Mouse (Mus musculus) C2C12 (cell line): Measurements from ENCODE around the gene Snrpa1. TPM values are rescaled to one million over a fixed set of nuclear protein-coding genes. Genes with fewer than 3 reads are reported as not detected.

ENCODE experiments used
- H3K27me3 ChIP-seq: one replicate; pipeline ENCODE4 v1.6.1; 2011; ENCODE audit not compliant: control insufficient read depth, insufficient read depth, insufficient read length
- H3K36me3 ChIP-seq: one replicate; pipeline ENCODE4 v1.6.1; 2011; ENCODE audit not compliant: control insufficient read depth, insufficient read depth
- H3K4me3 ChIP-seq: one replicate; pipeline ENCODE4 v1.5.1; 2011; ENCODE audit warnings: mild to moderate bottlenecking, control low read depth; ENCODE audit not compliant: poor library complexity, insufficient read depth, severe bottlenecking
- H3K79me2 ChIP-seq: one replicate; pipeline ENCODE4 v1.6.1; 2011; ENCODE audit not compliant: control insufficient read depth, insufficient read depth
- H3K79me3 ChIP-seq: one replicate; pipeline ENCODE4 v1.6.1; 2011; ENCODE audit warnings: low read depth, control low read depth
- H3ac ChIP-seq: one replicate; pipeline ENCODE3; 2011; ENCODE audit warnings: low read depth; ENCODE audit not compliant: control insufficient read depth, insufficient read length
- CEBPB ChIP-seq: IDR thresholded peaks from one replicate; pipeline ENCODE4 v1.6.1; 2011; ENCODE audit warnings: low read depth, mild to moderate bottlenecking, control low read depth, moderate library complexity
- CTCF ChIP-seq: IDR thresholded peaks from one replicate; pipeline ENCODE4 v1.5.1; 2011; ENCODE audit not compliant: control insufficient read depth, insufficient read depth, insufficient read length
- FOSL1 ChIP-seq: IDR thresholded peaks from one replicate; pipeline ENCODE4 v1.8.0; 2011; ENCODE audit warnings: mild to moderate bottlenecking, low read length; ENCODE audit not compliant: poor library complexity, insufficient read depth, severe bottlenecking
- MAX ChIP-seq: IDR thresholded peaks from one replicate; pipeline ENCODE4 v1.6.1; 2011; ENCODE audit warnings: mild to moderate bottlenecking, control low read depth
- MYOD1 ChIP-seq: IDR thresholded peaks from one replicate; pipeline ENCODE4 v1.6.1; 2011; ENCODE audit warnings: low read depth; ENCODE audit not compliant: control insufficient read depth, insufficient read length
- MYOG ChIP-seq: IDR thresholded peaks from one replicate; pipeline ENCODE4 v1.6.1; 2011; ENCODE audit not compliant: control insufficient read depth, insufficient read length; ENCODE audit errors: extremely low read depth
- USF1 ChIP-seq: IDR thresholded peaks from one replicate; pipeline ENCODE4 v1.6.1; 2011; ENCODE audit warnings: low read depth, mild to moderate bottlenecking, control low read depth, moderate library complexity
- polyA plus RNA-seq: library from polyadenylated mRNA; unstranded; fragments of >200 nt; fragmentation: generic; extraction: Trizol; gene quantifications from one replicate; pipeline ENCODE4 v1.2.1, GENCODE M21; 2012; ENCODE audit warnings: missing spikeins

Snrpa1 gene
- polyA plus RNA-seq, 1 experiment: 120 TPM

- H3K79me2 ChIP-seq: peaks cover 20% of the 10 kb centered on the region
- no peak overlapping the region for H3K4me3 ChIP-seq
- no peaks in the 10 kb centered on the region for H3K27me3 ChIP-seq
- peaks cover 15% of the 10 kb centered on the region for H3K79me3 ChIP-seq
- no peak overlapping the region for H3ac ChIP-seq
- TF ChIP-seq FOSL1 (no peak), USF1 (no peak), CEBPB (no peak), CTCF (no peak), MYOG (no peak), MAX (no peak), MYOD1 (no peak)
- H3K36me3 ChIP-seq: no peaks in the 10 kb centered on the region
Observed at GRCm38 (mm10) chr7:66106581-66107056, 47.8 kb downstream of the Snrpa1 start.

- peaks cover 21% of the 10 kb centered on the region for H3K79me3 ChIP-seq
- H3K79me2 ChIP-seq: peaks cover 26% of the 10 kb centered on the region
- no peak for TF ChIP-seq CTCF
- no peak for TF ChIP-seq MYOG
- TF ChIP-seq MAX: no peak
- TF ChIP-seq MYOD1: no peak
- TF ChIP-seq FOSL1: no peak
- TF ChIP-seq CEBPB: no peak
- TF ChIP-seq USF1: no peak
- H3K27me3 ChIP-seq: no peaks in the 10 kb centered on the region
- H3K36me3 ChIP-seq: no peaks in the 10 kb centered on the region
- no peak overlapping the region for H3K4me3 ChIP-seq
- no peak overlapping the region for H3ac ChIP-seq
Observed at GRCm38 (mm10) chr7:66107206-66107605, 48.4 kb downstream of the Snrpa1 start.

- Histone ChIP-seq H3K79me2 (peaks cover 33% of the 10 kb centered on the region), H3K27me3 (no peaks in the 10 kb centered on the region), H3K79me3 (peaks cover 27% of the 10 kb centered on the region), H3ac (no peak overlapping the region), H3K4me3 (no peak overlapping the region), H3K36me3 (no peaks in the 10 kb centered on the region)
- TF ChIP-seq CTCF (peak; percentile 18), MYOG (no peak)
Observed at GRCm38 (mm10) chr7:66107930-66108329, 49.1 kb downstream of the Snrpa1 start.

GRCm38 (mm10) chr7:66108961-66109854, 50.4 kb downstream of the Snrpa1 start, which contains the start of gene Chsy1:
TSS of gene Chsy1 (plus strand) at chr7:66109515.
- Histone ChIP-seq H3K36me3 (no peaks in the 10 kb centered on the region), H3K27me3 (no peaks in the 10 kb centered on the region), H3ac (peak within 1 kb of the TSS; percentile 59), H3K4me3 (peak within 1 kb of the TSS; percentile 49), H3K79me2 (peaks cover 46% of the 10 kb centered on the region), H3K79me3 (peaks cover 40% of the 10 kb centered on the region)
- peak; percentile 82 for TF ChIP-seq USF1
- TF ChIP-seq MAX: peak; percentile 37
- TF ChIP-seq CTCF: no peak

GRCm38 (mm10) chr7:66109855-66110635, 51.2 kb downstream of the Snrpa1 start:
- Histone ChIP-seq H3K79me2 (peaks cover 54% of the 10 kb centered on the region), H3K79me3 (peaks cover 49% of the 10 kb centered on the region)
- no peak for TF ChIP-seq USF1
- TF ChIP-seq CTCF: no peak
- no peak for TF ChIP-seq FOSL1
- no peak for TF ChIP-seq MAX
- no peak for TF ChIP-seq MYOG
- TF ChIP-seq MYOD1: no peak
- no peak for TF ChIP-seq CEBPB

More at GRCm38 (mm10) chr7:66109855-66110635, 51.2 kb downstream of the Snrpa1 start:
- no peaks in the 10 kb centered on the region for H3K27me3 ChIP-seq
- peaks cover 7% of the 10 kb centered on the region for H3K36me3 ChIP-seq
- peak overlapping the region; percentile 59 for H3ac ChIP-seq
- H3K4me3 ChIP-seq: peak overlapping the region; percentile 49
